Mouse (Mus musculus) myocyte (in vitro differentiated cells): ENCODE measurements around the gene Mtss1l.

ENCODE experiments used
- CEBPB ChIP-seq: IDR thresholded peaks from 2 replicates; pipeline ENCODE4 v1.6.1; 2011; ENCODE audit warnings: mild to moderate bottlenecking, moderate library complexity; ENCODE audit not compliant: poor library complexity, insufficient read depth, severe bottlenecking
- MAX ChIP-seq: IDR thresholded peaks from one replicate; pipeline ENCODE4 v1.6.1; 2011; ENCODE audit warnings: low read depth, mild to moderate bottlenecking, control low read depth
- MYOD1 ChIP-seq, 3 experiments: IDR thresholded peaks; one replicate each; pipeline ENCODE4 v1.6.1; 2011; ENCODE audit warnings: control low read depth in 2 of 3, low read depth in 2 of 3, mild to moderate bottlenecking in 2 of 3, moderate library complexity in 1 of 3; ENCODE audit not compliant: insufficient read length in 2 of 3, control insufficient read depth in 1 of 3
- POLR2A ChIP-seq: IDR thresholded peaks from one replicate; pipeline ENCODE4 v1.6.1; 2011; ENCODE audit warnings: low read depth, mild to moderate bottlenecking, control low read depth, moderate library complexity; ENCODE audit not compliant: insufficient read length
- POLR2AphosphoS2 ChIP-seq: IDR thresholded peaks from one replicate; pipeline ENCODE4 v1.6.1; 2011; ENCODE audit warnings: low read depth, control low read depth; ENCODE audit not compliant: insufficient read length
- SRF ChIP-seq: IDR thresholded peaks from one replicate; pipeline ENCODE4 v1.6.1; 2011; ENCODE audit warnings: low read depth; ENCODE audit not compliant: control insufficient read depth, insufficient read length

DNA sequence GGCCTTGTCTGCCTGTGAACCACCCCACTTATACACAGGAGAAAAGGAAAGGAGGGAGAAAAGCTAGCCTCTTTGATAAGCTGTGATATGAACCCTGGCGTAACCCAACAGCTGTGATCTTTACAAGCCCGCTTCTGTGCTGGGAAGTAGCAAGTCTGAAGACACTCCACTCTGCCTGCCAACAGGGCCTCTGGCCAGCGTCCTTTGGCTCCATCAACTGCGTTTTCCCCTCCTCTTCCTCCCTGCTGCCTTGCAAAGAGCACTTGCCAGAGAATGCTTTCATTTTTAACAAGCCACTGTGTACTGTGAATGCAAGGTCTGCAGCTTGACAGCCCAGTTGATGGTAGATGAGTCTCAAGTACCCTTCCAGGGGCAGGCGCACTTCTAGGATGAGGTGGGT is 33.5 kb upstream of the Mtss1l start:
- TF ChIP-seq SRF (no peak), POLR2A (no peak), POLR2AphosphoS2 (no peak), MYOD1 (IDR thresholded peaks at IDR 0.05; ENCODE audit: control insufficient read depth in 1 of 3, insufficient read length in 2 of 3, low read depth in 2 of 3) (no peak), CEBPB (no peak), MAX (no peak)
